Comparison of ENCODE assay signal across 8 mouse cellular contexts in the genomic region with DNA sequence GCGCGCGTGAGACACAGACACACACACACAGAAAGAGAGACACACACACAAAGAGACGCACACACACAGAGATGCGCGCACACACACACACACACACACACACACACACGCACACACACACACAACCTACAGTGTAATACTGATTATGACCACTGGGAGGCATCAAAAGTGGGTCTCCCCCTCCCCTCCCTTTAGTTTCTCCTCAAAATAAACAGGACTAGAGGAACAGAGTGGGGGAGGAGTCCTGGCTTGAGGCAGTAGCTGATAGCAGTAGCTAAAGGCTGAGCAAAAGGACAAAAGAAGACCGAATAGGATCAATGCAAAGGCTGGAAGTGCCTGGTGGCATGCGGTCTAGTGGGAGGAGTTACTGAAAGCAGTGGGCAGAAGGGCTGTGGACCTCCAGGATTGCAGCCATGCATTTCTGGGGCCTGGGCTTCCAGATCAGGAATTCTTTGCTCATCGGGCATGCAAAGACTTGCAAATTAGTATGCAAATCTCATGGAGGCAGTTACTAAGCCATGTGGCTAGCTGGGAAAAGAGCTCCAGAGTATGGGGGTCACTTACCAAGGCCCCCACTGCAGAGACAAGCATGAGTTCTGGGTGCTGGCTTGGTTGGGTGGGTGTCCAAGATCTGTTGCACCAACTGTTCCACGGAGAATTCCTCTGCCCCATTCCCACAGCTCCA. TPM values are rescaled to one million over a fixed set of nuclear protein-coding genes. Genes with fewer than 3 reads are reported as not detected.
A peak's percentile ranks its signal among the peaks of the same experiment; 100 is the strongest.
DNase-seq lines count a peak whose midpoint lies in the region; ATAC-seq and TF ChIP-seq lines count a peak whose summit lies in the region.

No protein-coding gene starts in this region.

- no peak overlapping the region for H3K27ac ChIP-seq in thymus, adult 2 months (ENCODE audit: control insufficient read depth, insufficient read depth, low read length)
- H3K27ac ChIP-seq in liver, embryonic 12.5 days: peak overlapping the region; percentile 34; the same call in 1 of the 2 replicates
- peak overlapping the region; percentile 4; the same call in 1 of the 2 replicates for H3K27ac ChIP-seq in neural tube, embryonic 15.5 days (replicated peaks)

- no peak for DNase-seq in frontal cortex, postnatal 14 days (ENCODE audit: low spot score in 2 of 2)
- peak; percentile 66 for DNase-seq in thymus, postnatal 0 days (ENCODE audit: low spot score)
- no peak for DNase-seq in thymus, adult 2 months
- DNase-seq in frontal cortex, postnatal 36 days (ENCODE audit: low spot score in 2 of 2): peak; percentile 29 to 51

- TF ChIP-seq POLR2A in thymus, adult 2 months (IDR thresholded peaks at IDR 0.05; ENCODE audit: control insufficient read depth, extremely low read depth, insufficient read depth, low read length, poor library complexity): no peak

- no peak overlapping the region for H3K9ac ChIP-seq in liver, embryonic 12.5 days
- H3K9ac ChIP-seq in neural tube, embryonic 15.5 days (replicated peaks): no peak overlapping the region

- TF ChIP-seq CTCF in thymus, adult 2 months (IDR thresholded peaks at IDR 0.05; ENCODE audit: borderline replicate concordance, control insufficient read depth, extremely low read depth, insufficient read depth, low read length, poor library complexity): no peak; the same call in 1 of the 2 replicates

- H3K4me3 ChIP-seq in thymus, adult 2 months (ENCODE audit: control insufficient read depth, insufficient read depth, low read length): no peak overlapping the region
- H3K4me3 ChIP-seq in liver, embryonic 12.5 days: no peak overlapping the region
- no peak overlapping the region for H3K4me3 ChIP-seq in neural tube, embryonic 15.5 days (replicated peaks)

- peaks cover 10% of the 10 kb centered on the region for H3K36me3 ChIP-seq in thymus, adult 2 months (ENCODE audit: control insufficient read depth, insufficient read depth, low read length)
- H3K36me3 ChIP-seq in liver, embryonic 12.5 days: peaks cover 66% of the 10 kb centered on the region
- H3K36me3 ChIP-seq in neural tube, embryonic 15.5 days: peaks cover 67% of the 10 kb centered on the region

- peak; percentile 38; the same call in 1 of the 2 replicates for ATAC-seq in frontal cortex, adult (ENCODE audit: low TSS enrichment)
- ATAC-seq in liver, embryonic 12.5 days: no peak; the same call in 1 of the 2 replicates
- peak; percentile 46 for ATAC-seq in neural tube, embryonic 15.5 days (ENCODE audit: low FRiP score)
- no peak for ATAC-seq in activated CD4-positive, CD25-positive, alpha-beta regulatory T cell, adult 4 months

- peaks cover 4% of the 10 kb centered on the region; the same call in 1 of the 2 replicates for H3K4me1 ChIP-seq in thymus, adult 2 months (replicated peaks; ENCODE audit: control insufficient read depth, insufficient read depth, low read length)
- H3K4me1 ChIP-seq in liver, embryonic 12.5 days: peaks cover 42% of the 10 kb centered on the region
- peaks cover 22% of the 10 kb centered on the region for H3K4me1 ChIP-seq in neural tube, embryonic 15.5 days

- WGBS in thymus, adult 2 months: 88% methylated on average over 11 of the region's 11 CpGs
- 50% methylated on average over 11 of the region's 11 CpGs for WGBS in liver, embryonic 12.5 days (ENCODE audit: insufficient replicate concordance)
- WGBS in neural tube, embryonic 15.5 days: 17% methylated on average over 11 of the region's 11 CpGs

- peak overlapping the region; percentile 1; the same call in 1 of the 2 replicates for H3K4me2 ChIP-seq in liver, embryonic 12.5 days
- peak overlapping the region; percentile 15; the same call in 1 of the 2 replicates for H3K4me2 ChIP-seq in neural tube, embryonic 15.5 days

- no peaks in the 10 kb centered on the region for H3K9me3 ChIP-seq in liver, embryonic 12.5 days (replicated peaks)
- H3K9me3 ChIP-seq in neural tube, embryonic 15.5 days (replicated peaks): no peaks in the 10 kb centered on the region

- H3K27me3 ChIP-seq in thymus, adult 2 months (ENCODE audit: control insufficient read depth, insufficient read depth, low read length): no peaks in the 10 kb centered on the region
- no peaks in the 10 kb centered on the region for H3K27me3 ChIP-seq in liver, embryonic 12.5 days (replicated peaks)
- no peaks in the 10 kb centered on the region for H3K27me3 ChIP-seq in neural tube, embryonic 15.5 days (replicated peaks)

RNA-seq across cellular contexts. Expression of a gene that starts 5.9 kb away (rescaled TPM):
- polyA plus RNA-seq in thymus, postnatal 0 days (2015; fragmentation: Nextera tagmentation; extraction: Ambion mirVana): 6.2 and 6.9 TPM in 2 replicates
- polyA plus RNA-seq in thymus, adult 2 months (2012; rRNA removed): 38.4 and 42.7 TPM in 2 replicates
- polyA plus RNA-seq in liver, embryonic 12.5 days (2016; fragmentation: Nextera tagmentation; extraction: Ambion mirVana): 6.1 and 6.4 TPM in 2 replicates
- 25.6 and 29.0 TPM in 2 replicates for polyA plus RNA-seq in neural tube, embryonic 15.5 days (2015; fragmentation: Nextera tagmentation; extraction: Ambion mirVana)
- polyA plus RNA-seq in activated CD4-positive, CD25-positive, alpha-beta regulatory T cell, adult 4 months (2017; shearing (Covaris generic)): 10 to 100 TPM; 11.3 to 14.0 TPM

RNA-seq across cellular contexts. Expression of a gene that starts 12.8 kb away (rescaled TPM):
- polyA plus RNA-seq in thymus, postnatal 0 days (2015; fragmentation: Nextera tagmentation; extraction: Ambion mirVana): 63.7 and 85.0 TPM in 2 replicates
- polyA plus RNA-seq in thymus, adult 2 months (2012; rRNA removed): 27.5 and 32.2 TPM in 2 replicates
- polyA plus RNA-seq in liver, embryonic 12.5 days (2016; fragmentation: Nextera tagmentation; extraction: Ambion mirVana): 76.8 and 84.5 TPM in 2 replicates
- 159 and 165 TPM in 2 replicates for polyA plus RNA-seq in neural tube, embryonic 15.5 days (2015; fragmentation: Nextera tagmentation; extraction: Ambion mirVana)
- polyA plus RNA-seq in activated CD4-positive, CD25-positive, alpha-beta regulatory T cell, adult 4 months (2017; shearing (Covaris generic)): 100 to 1,000 TPM; 126 to 150 TPM

RNA-seq across cellular contexts. Expression of a gene that starts 17.9 kb away (rescaled TPM):
- 0.75 and 0.94 TPM in 2 replicates for polyA plus RNA-seq in thymus, postnatal 0 days (2015; fragmentation: Nextera tagmentation; extraction: Ambion mirVana)
- 1.1 and 1.9 TPM in 2 replicates for polyA plus RNA-seq in thymus, adult 2 months (2012; rRNA removed)
- 0.41 and 0.97 TPM in 2 replicates for polyA plus RNA-seq in liver, embryonic 12.5 days (2016; fragmentation: Nextera tagmentation; extraction: Ambion mirVana)
- 1.2 and 1.4 TPM in 2 replicates for polyA plus RNA-seq in neural tube, embryonic 15.5 days (2015; fragmentation: Nextera tagmentation; extraction: Ambion mirVana)
- polyA plus RNA-seq in activated CD4-positive, CD25-positive, alpha-beta regulatory T cell, adult 4 months (2017; shearing (Covaris generic)): under 1 TPM in 1 of 2 experiments, not detected in 1; 0.63 TPM

RNA-seq across cellular contexts. Expression of a gene that starts 18.3 kb away (rescaled TPM):
- polyA plus RNA-seq in thymus, postnatal 0 days (2015; fragmentation: Nextera tagmentation; extraction: Ambion mirVana): 1.2 and 1.4 TPM in 2 replicates
- 25.5 and 32.1 TPM in 2 replicates for polyA plus RNA-seq in thymus, adult 2 months (2012; rRNA removed)
- 1.0 and 1.1 TPM in 2 replicates for polyA plus RNA-seq in liver, embryonic 12.5 days (2016; fragmentation: Nextera tagmentation; extraction: Ambion mirVana)
- polyA plus RNA-seq in neural tube, embryonic 15.5 days (2015; fragmentation: Nextera tagmentation; extraction: Ambion mirVana): 1.6 and 1.7 TPM in 2 replicates
- 1 to 10 TPM; 1.5 TPM for polyA plus RNA-seq in activated CD4-positive, CD25-positive, alpha-beta regulatory T cell, adult 4 months (2017; shearing (Covaris generic))

RNA-seq across cellular contexts. Expression of a gene that starts 25.0 kb away (rescaled TPM):
- polyA plus RNA-seq in thymus, postnatal 0 days (2015; fragmentation: Nextera tagmentation; extraction: Ambion mirVana): 13.1 and 14.7 TPM in 2 replicates
- polyA plus RNA-seq in thymus, adult 2 months (2012; rRNA removed): 25.3 and 75.8 TPM in 2 replicates
- 6.7 and 7.6 TPM in 2 replicates for polyA plus RNA-seq in liver, embryonic 12.5 days (2016; fragmentation: Nextera tagmentation; extraction: Ambion mirVana)
- polyA plus RNA-seq in neural tube, embryonic 15.5 days (2015; fragmentation: Nextera tagmentation; extraction: Ambion mirVana): 12.6 and 17.5 TPM in 2 replicates
- polyA plus RNA-seq in activated CD4-positive, CD25-positive, alpha-beta regulatory T cell, adult 4 months (2017; shearing (Covaris generic)): 10 to 100 TPM; 20.9 to 21.4 TPM

Comparison
In these comparisons a context has a peak if more than half of its experiments do, and no peak if none do; other contexts are left out.
1. DNase-seq: peak in thymus, postnatal 0 days (single experiment) and frontal cortex, postnatal 36 days (2 of 2); none in frontal cortex, postnatal 14 days (0 of 2) and thymus, adult 2 months (single experiment).
2. ATAC-seq: peak in frontal cortex, adult (single experiment) and neural tube, embryonic 15.5 days (single experiment); none in liver, embryonic 12.5 days (single experiment) and activated CD4-positive, CD25-positive, alpha-beta regulatory T cell, adult 4 months (single experiment).